Mouse (Mus musculus) erythroblast, embryonic 14.5 days (primary cell): ENCODE measurements around the gene Slc25a30.

ENCODE experiments used
- GATA1 ChIP-seq: IDR thresholded peaks from 2 replicates; pipeline ENCODE4 v1.6.1; 2012; ENCODE audit warnings: low read length, inconsistent platforms, mixed read lengths
- TAL1 ChIP-seq: IDR thresholded peaks from 3 replicates; pipeline ENCODE4 v1.6.1; 2012; ENCODE audit warnings: low read length, inconsistent platforms, mixed read lengths

DNA sequence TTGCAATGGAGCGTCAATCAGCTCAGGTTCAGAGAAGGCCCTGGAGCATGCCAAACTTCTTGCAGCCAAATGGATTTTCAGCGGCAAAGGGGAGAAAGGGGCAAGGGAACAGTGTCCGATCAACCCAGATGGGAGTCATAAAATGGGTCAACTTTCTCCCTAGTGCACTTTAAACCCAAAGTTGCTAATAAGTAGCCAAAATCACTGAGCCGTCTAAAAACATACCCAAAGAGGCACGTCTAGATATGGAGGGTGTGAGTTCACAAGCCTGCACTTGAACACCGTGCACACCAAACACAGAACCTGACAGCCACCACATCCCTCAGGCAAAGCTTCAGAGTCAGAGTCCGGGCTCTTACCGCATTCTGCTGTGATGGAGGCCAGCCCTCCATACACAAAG, 10.2 kb downstream of the Slc25a30 start:
- TF ChIP-seq GATA1 (no peak), TAL1 (no peak)
